ENCODE assay signal across 8 mouse cellular contexts in the genomic region with DNA sequence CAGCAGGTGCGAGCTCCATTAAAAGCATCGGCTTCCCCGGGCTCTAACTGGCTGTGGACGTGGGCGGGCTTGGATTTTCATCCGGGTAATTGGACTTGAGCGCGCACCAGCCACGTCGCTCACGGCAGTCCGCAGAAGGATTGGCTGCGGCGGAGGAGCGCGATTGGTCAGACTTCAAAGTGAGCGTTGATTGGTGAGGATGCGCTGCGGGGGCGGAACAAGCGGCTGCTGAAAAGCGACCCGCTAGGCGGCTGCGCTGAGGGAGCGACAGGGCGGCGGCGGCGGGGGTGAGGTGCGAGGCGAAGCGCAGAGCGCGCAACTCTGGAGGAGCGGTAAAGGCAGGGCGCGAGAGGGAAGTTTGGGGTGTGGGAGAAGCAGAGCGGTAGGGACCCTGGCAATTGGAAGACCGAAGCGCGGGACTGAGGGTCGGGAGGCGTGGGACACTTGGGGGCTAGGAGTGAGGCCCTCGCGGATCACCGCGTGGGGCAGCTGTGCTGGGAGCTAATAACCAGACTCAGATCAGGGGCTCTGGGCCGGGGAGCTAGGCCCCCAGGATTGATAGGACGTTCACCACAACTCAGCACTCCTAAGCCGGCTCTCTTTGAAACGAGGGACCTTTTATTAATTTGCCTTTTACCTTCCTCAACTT. TPM values are rescaled to one million over a fixed set of nuclear protein-coding genes. Genes with fewer than 3 reads are reported as not detected.
A peak's percentile ranks its signal among the peaks of the same experiment; 100 is the strongest.
DNase-seq lines count a peak whose midpoint lies in the region; ATAC-seq lines count a peak whose summit lies in the region.

Tdrkh (plus strand) TSS at position 243 of the 649 bp plus-strand sequence.

- 6% methylated on average over 51 of the region's 52 CpGs for WGBS in intestine, embryonic 14.5 days

- intact Hi-C loops in gastrocnemius, postnatal 36 days (cut with DNase I): no loop called here
- intact Hi-C loops in left cerebral cortex, postnatal 10 days (cut with DNase I): loop anchor here (5.0 kb wide), 1 partner anchor 41 kb away; the partner anchor contains the start of gene Rorc

- H3K4me2 ChIP-seq in intestine, embryonic 14.5 days (ENCODE audit: low read length): peak within 1 kb of the TSS; percentile 69

- ATAC-seq in intestine, embryonic 14.5 days (replicated peaks; ENCODE audit: low FRiP score, low TSS enrichment, low read depth): peak; percentile 99
- peak; percentile 99 for ATAC-seq in megakaryocyte progenitor cell, adult 5-6 weeks (replicated peaks; ENCODE audit: poor library complexity)

- H3K9ac ChIP-seq in intestine, embryonic 14.5 days (ENCODE audit: low read length): peak within 1 kb of the TSS; percentile 43

- H3K4me1 ChIP-seq in intestine, embryonic 14.5 days (replicated peaks; ENCODE audit: control insufficient read depth, insufficient read depth, low read length): peaks cover 9% of the 10 kb centered on the region; the same call in 1 of the 2 replicates

- H3K27me3 ChIP-seq in intestine, embryonic 14.5 days (replicated peaks; ENCODE audit: control insufficient read depth, insufficient read depth, low read length): no peaks in the 10 kb centered on the region

- H3K27ac ChIP-seq in intestine, embryonic 14.5 days (ENCODE audit: low read depth): no peak within 1 kb of the TSS

- H3K9me3 ChIP-seq in intestine, embryonic 14.5 days (ENCODE audit: control insufficient read depth, low read length): no peaks in the 10 kb centered on the region

- peak within 1 kb of the TSS; percentile 42 for H3K4me3 ChIP-seq in intestine, embryonic 14.5 days (ENCODE audit: low read depth, low read length)

- peak; percentile 95 for DNase-seq in adrenal gland, postnatal 10 days
- DNase-seq in embryo, embryonic 9.5 days (ENCODE audit: extremely low spot score): peak; percentile 94
- DNase-seq in gastrocnemius, postnatal 36 days: peak; percentile 82 to 92
- DNase-seq in intestine, embryonic 14.5 days (ENCODE audit: low spot score): peak; percentile 94
- peak; percentile 99 for DNase-seq in left cerebral cortex, postnatal 10 days (ENCODE audit: extremely low spot score in 1 of 2, low spot score in 2 of 2)
- DNase-seq in right cerebral cortex, postnatal 10 days (ENCODE audit: low spot score in 2 of 2): peak; percentile 100
- peak; percentile 94 for DNase-seq in urinary bladder, postnatal 14 days (ENCODE audit: low spot score)

- no peaks in the 10 kb centered on the region for H3K36me3 ChIP-seq in intestine, embryonic 14.5 days (ENCODE audit: control insufficient read depth, insufficient read depth, low read length)

RNA-seq across cellular contexts. Expression of gene Tdrkh, which starts in this region (rescaled TPM):
- 10 to 100 TPM in 1 of 2 experiments, 1 to 10 TPM in 1; 9.7 to 12.1 TPM for total RNA-seq in adrenal gland, postnatal 10 days (2021)
- total RNA-seq in gastrocnemius, postnatal 36 days (2021): 1 to 10 TPM; 1.3 to 1.9 TPM
- polyA plus RNA-seq in intestine, embryonic 14.5 days (2014; fragmentation: Nextera tagmentation; extraction: Ambion mirVana): 11.4 and 14.6 TPM in 2 replicates
- total RNA-seq in left cerebral cortex, postnatal 10 days (2021): 10 to 100 TPM; 39.0 to 40.0 TPM
- 12.7 and 13.2 TPM in 2 replicates for total RNA-seq in megakaryocyte progenitor cell, adult 5-6 weeks (2015)
- total RNA-seq in megakaryocyte progenitor cell, adult 5-6 weeks (2017): 3.9 and 5.5 TPM in 2 replicates
